Mouse (Mus musculus) bone marrow, adult 2 months (tissue): Measurements from ENCODE around the gene Pde10a.

Source experiments
- CTCF ChIP-seq: fragments of 200-500 bp; IDR thresholded peaks from 2 replicates; pipeline ENCODE4 v1.5.1; 2011; ENCODE audit warnings: low read length, control low read depth; ENCODE audit not compliant: control insufficient read depth, insufficient read depth
- POLR2A ChIP-seq: fragments of 200-500 bp; IDR thresholded peaks from 2 replicates; pipeline ENCODE4 v1.6.1; 2011; ENCODE audit warnings: low read depth, mild to moderate bottlenecking, control low read depth, low read length, borderline replicate concordance; ENCODE audit not compliant: control insufficient read depth

GRCm38 (mm10) chr17:8839237-8840011 is 314.3 kb downstream of the Pde10a start:
- TF ChIP-seq POLR2A (no peak), CTCF (no peak)
